Mouse (Mus musculus) spleen, postnatal 14 days (tissue): ENCODE data around the gene Kdm5b.
"Not testable (repeated sequence)": the region's sequence is repeated elsewhere in the genome, so short reads cannot be mapped to it uniquely, and the experiment has no call there.

Experiments
- DNase-seq, 2 experiments: peaks; one replicate each; pipeline ENCODE4 v3.0.0; 2021 to 2022; ENCODE audit warnings: low spot score in 2 of 2

The Kdm5b gene

GRCm38 (mm10) chr1:134559976-134560375, at the start of gene Kdm5b:
Gene Kdm5b (plus strand): TSS chr1:134560171.
- DNase-seq: peak; percentile 74 to 81

GRCm38 (mm10) chr1:134512183-134512582, 47.8 kb upstream of the Kdm5b start:
- DNase-seq: no peak

GRCm38 (mm10) chr1:134512584-134512983, 47.4 kb upstream of the Kdm5b start:
- DNase-seq: no peak

GRCm38 (mm10) chr1:134513312-134513860, 46.6 kb upstream of the Kdm5b start:
- no peak for DNase-seq

- no peak for DNase-seq
Measured at GRCm38 (mm10) chr1:134513876-134514590, 45.9 kb upstream of the Kdm5b start.

- no peak for DNase-seq
Measured at GRCm38 (mm10) chr1:134515891-134516290, 44.1 kb upstream of the Kdm5b start.

- no peak for DNase-seq
Measured at GRCm38 (mm10) chr1:134516491-134517198, 43.3 kb upstream of the Kdm5b start.

- not testable (repeated sequence) for DNase-seq
Measured at GRCm38 (mm10) chr1:134517841-134518240, 42.1 kb upstream of the Kdm5b start.

GRCm38 (mm10) chr1:134518677-134519076, 41.3 kb upstream of the Kdm5b start:
- peak; percentile 55 to 72 for DNase-seq

GRCm38 (mm10) chr1:134519201-134519600, 40.8 kb upstream of the Kdm5b start:
- DNase-seq: not testable (repeated sequence)

- no peak for DNase-seq
Measured at GRCm38 (mm10) chr1:134520001-134520721, 39.8 kb upstream of the Kdm5b start.

GRCm38 (mm10) chr1:134521163-134521562, 38.8 kb upstream of the Kdm5b start:
- no peak for DNase-seq

- no peak for DNase-seq
Measured at GRCm38 (mm10) chr1:134522325-134522724, 37.6 kb upstream of the Kdm5b start.

- no peak for DNase-seq
Measured at GRCm38 (mm10) chr1:134524424-134524823, 35.5 kb upstream of the Kdm5b start.

- DNase-seq: no peak
Measured at GRCm38 (mm10) chr1:134525015-134525414, 35.0 kb upstream of the Kdm5b start.

- no peak for DNase-seq
Measured at GRCm38 (mm10) chr1:134526752-134527151, 33.2 kb upstream of the Kdm5b start.

GRCm38 (mm10) chr1:134530618-134531017, 29.4 kb upstream of the Kdm5b start:
- DNase-seq: no peak

GRCm38 (mm10) chr1:134533710-134534109, 26.3 kb upstream of the Kdm5b start:
- DNase-seq: not testable (repeated sequence)

GRCm38 (mm10) chr1:134535054-134535453, 24.9 kb upstream of the Kdm5b start:
- no peak for DNase-seq

GRCm38 (mm10) chr1:134535513-134535912, 24.5 kb upstream of the Kdm5b start:
- DNase-seq: no peak

- DNase-seq: no peak
Measured at GRCm38 (mm10) chr1:134540610-134541009, 19.4 kb upstream of the Kdm5b start.

- DNase-seq: no peak
Measured at GRCm38 (mm10) chr1:134548231-134548630, 11.7 kb upstream of the Kdm5b start.
